In genomic region chr13:38162668-38163067, GRCm38 (mm10) we compare ENCODE assay signal across 8 mouse cellular contexts. TPM values are rescaled to one million over a fixed set of nuclear protein-coding genes. Genes with fewer than 3 reads are reported as not detected.
DNase-seq lines count a peak whose midpoint lies in the region; ATAC-seq lines count a peak whose summit lies in the region.

No protein-coding gene starts in this region.

- no peaks in the 10 kb centered on the region for H3K27me3 ChIP-seq in liver, embryonic 11.5 days (replicated peaks; ENCODE audit: control insufficient read depth, insufficient read depth, low read length)

- H3K4me1 ChIP-seq in liver, embryonic 11.5 days (replicated peaks; ENCODE audit: control insufficient read depth, insufficient read depth, low read length): no peaks in the 10 kb centered on the region

- H3K36me3 ChIP-seq in liver, embryonic 11.5 days (ENCODE audit: control insufficient read depth, insufficient read depth, low read length): 0 out of 2 replicates have a peak, but pooled peaks cover 3% of the 10 kb centered on the region

- H3K4me3 ChIP-seq in liver, embryonic 11.5 days (ENCODE audit: low read depth, low read length): no peak overlapping the region

- no peak overlapping the region for H3K4me2 ChIP-seq in liver, embryonic 11.5 days

- no peak overlapping the region; the same call in 1 of the 2 replicates for H3K27ac ChIP-seq in liver, embryonic 11.5 days (ENCODE audit: low read depth, low read length)

- ATAC-seq in liver, embryonic 11.5 days (replicated peaks; ENCODE audit: low FRiP score): no peak

- peak; percentile 75 to 82 for DNase-seq in cerebellum, postnatal 10 days
- no peak for DNase-seq in cerebellum, adult 11 months
- DNase-seq in liver: peak; percentile 39
- no peak for DNase-seq in liver, embryonic 11.5 days (ENCODE audit: low spot score)
- DNase-seq in gastrocnemius, postnatal 25 days: peak; percentile 14
- DNase-seq in layer of hippocampus, postnatal 25 days (ENCODE audit: extremely low spot score in 1 of 2, low spot score in 1 of 2): peak; percentile 10 to 17
- DNase-seq in urinary bladder, adult 2 months (ENCODE audit: low spot score): peak; percentile 27
- no peak for DNase-seq in kidney, adult 11 months

- H3K9ac ChIP-seq in liver, embryonic 11.5 days (ENCODE audit: low read depth, low read length): no peak overlapping the region

- no peaks in the 10 kb centered on the region for H3K9me3 ChIP-seq in liver, embryonic 11.5 days (ENCODE audit: control insufficient read depth, low read length)

- 59% methylated on average over 11 of the region's 11 CpGs for WGBS in liver, embryonic 11.5 days

RNA-seq across cellular contexts. Expression of gene Dsp, which starts 11.6 kb away (rescaled TPM):
- 5.4 and 5.5 TPM in 2 replicates for polyA plus RNA-seq in liver, embryonic 11.5 days (2014; fragmentation: Nextera tagmentation; extraction: Ambion mirVana)
- under 1 TPM in 1 of 2 experiments, not detected in 1; 0.56 TPM for total RNA-seq in gastrocnemius, postnatal 25 days (2021)
- total RNA-seq in layer of hippocampus, postnatal 25 days (2021): 10 to 100 TPM; 11.5 to 14.2 TPM
- polyA plus RNA-seq in urinary bladder, adult 2 months (2012; rRNA removed): 17.9 and 22.7 TPM in 2 replicates

RNA-seq across cellular contexts. Expression of gene Snrnp48, which starts 42.1 kb away (rescaled TPM):
- polyA plus RNA-seq in liver, embryonic 11.5 days (2014; fragmentation: Nextera tagmentation; extraction: Ambion mirVana): 32.5 and 40.1 TPM in 2 replicates
- total RNA-seq in gastrocnemius, postnatal 25 days (2021): 10 to 100 TPM in 1 of 2 experiments, 1 to 10 TPM in 1; 6.5 to 11.0 TPM
- total RNA-seq in layer of hippocampus, postnatal 25 days (2021): 10 to 100 TPM; 19.0 to 25.2 TPM
- polyA plus RNA-seq in urinary bladder, adult 2 months (2012; rRNA removed): 29.0 and 32.7 TPM in 2 replicates

Comparison
In these comparisons a context has a peak if more than half of its experiments do, and no peak if none do; other contexts are left out.
1. DNase-seq: peak in cerebellum, postnatal 10 days (2 of 2), liver (single experiment), gastrocnemius, postnatal 25 days (single experiment), layer of hippocampus, postnatal 25 days (2 of 2) and urinary bladder, adult 2 months (single experiment); none in cerebellum, adult 11 months (single experiment), liver, embryonic 11.5 days (single experiment) and kidney, adult 11 months (single experiment).
2. RNA of gene Dsp, which starts 11.6 kb away (total RNA-seq): 11.5 to 14.2 TPM in layer of hippocampus, postnatal 25 days; 0.56 TPM in gastrocnemius, postnatal 25 days; every median in the first group is over 4 times any median in the second.